Mouse (Mus musculus): ENCODE data around the gene Zpbp2. TPM values are rescaled to one million over a fixed set of nuclear protein-coding genes. Genes with fewer than 3 reads are reported as not detected.

Gene Zpbp2
- polyA plus RNA-seq (2016; fragmentation: Nextera tagmentation; extraction: Ambion mirVana), result 0.11 and 0.32 TPM in 2 replicates

- H3K36me3 ChIP-seq, result no peaks in the 10 kb centered on the region
- WGBS, result under 1% methylated on average over 51 of the region's 51 CpGs
- H3K4me1 ChIP-seq, result peaks cover 12% of the 10 kb centered on the region
- peak; percentile 93 for DNase-seq (ENCODE audit: low spot score)
- H3K27me3 ChIP-seq (ENCODE audit: low read depth, poor library complexity, severe bottlenecking), result peaks cover 48% of the 10 kb centered on the region
- peak within 1 kb of the TSS; percentile 89 for H3K27ac ChIP-seq (replicated peaks)
- H3K4me3 ChIP-seq, result peak within 1 kb of the TSS; percentile 71
- 0 out of 2 replicates have a peak, but pooled peaks cover 6% of the 10 kb centered on the region for H3K9me3 ChIP-seq (replicated peaks)
These were observed at the start of gene Zpbp2 for GRCm38 (mm10) chr11:98550975-98551828. Zpbp2 (plus strand) TSS chr11:98551097.

- peaks cover 16% of the 10 kb centered on the region; the same call in 1 of the 2 replicates for H3K27me3 ChIP-seq (ENCODE audit: low read depth, poor library complexity, severe bottlenecking)
- H3K4me3 ChIP-seq, result no peak overlapping the region
- 69% methylated on average over 3 of the region's 3 CpGs for WGBS
- no peaks in the 10 kb centered on the region for H3K4me1 ChIP-seq
- no peak overlapping the region for H3K27ac ChIP-seq (replicated peaks)
- H3K36me3 ChIP-seq, result no peaks in the 10 kb centered on the region
- DNase-seq (ENCODE audit: low spot score), result no peak
- no peaks in the 10 kb centered on the region for H3K9me3 ChIP-seq (replicated peaks)
These were observed 46.0 kb upstream of the Zpbp2 start for GRCm38 (mm10) chr11:98504926-98505325.

DNA sequence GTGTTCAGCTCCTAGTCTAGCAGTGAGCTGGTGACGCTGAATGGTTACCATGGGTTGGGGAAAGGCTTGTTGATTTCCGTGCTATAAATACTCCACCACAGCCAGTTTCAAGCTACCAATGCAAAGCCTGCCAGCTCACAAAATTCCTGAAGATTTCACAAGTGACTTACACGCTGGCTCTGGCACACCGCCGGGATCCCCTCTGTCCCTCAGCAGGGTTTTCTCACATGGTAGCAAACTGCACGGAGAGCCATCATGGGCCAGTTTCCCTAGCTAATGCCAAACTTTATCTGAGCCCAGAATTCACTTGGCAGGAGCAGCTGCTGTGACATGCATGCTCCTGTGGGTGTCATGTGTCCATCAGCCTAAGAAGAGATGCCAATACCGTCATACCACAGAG, 41.5 kb upstream of the Zpbp2 start:
- H3K27ac ChIP-seq (replicated peaks), result no peak overlapping the region
- H3K36me3 ChIP-seq, result no peaks in the 10 kb centered on the region
- 81% methylated on average over 7 of the region's 7 CpGs for WGBS
- no peaks in the 10 kb centered on the region for H3K27me3 ChIP-seq (ENCODE audit: low read depth, poor library complexity, severe bottlenecking)
- no peaks in the 10 kb centered on the region for H3K9me3 ChIP-seq (replicated peaks)
- no peak overlapping the region for H3K4me3 ChIP-seq
- peaks cover 11% of the 10 kb centered on the region; the same call in 1 of the 2 replicates for H3K4me1 ChIP-seq
- DNase-seq (ENCODE audit: low spot score), result no peak

DNA sequence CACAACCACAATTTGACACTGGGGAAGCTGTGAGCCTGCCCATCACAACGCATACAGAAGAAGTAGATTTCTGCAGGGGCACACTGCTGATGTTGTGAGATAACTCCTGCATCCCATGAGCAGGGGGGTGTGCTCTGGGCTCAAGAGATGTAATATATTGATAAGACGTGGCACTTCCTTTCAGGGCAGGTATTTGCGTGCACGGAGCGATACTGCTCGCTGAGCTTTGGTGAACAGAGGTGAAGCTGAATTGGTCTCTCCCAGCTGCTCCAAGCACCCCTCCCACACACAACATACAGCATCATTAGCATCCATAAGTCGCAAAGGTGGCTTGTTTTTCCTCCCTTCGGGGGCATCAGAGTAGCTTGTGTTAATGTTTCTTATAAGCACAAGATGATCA, 40.8 kb upstream of the Zpbp2 start:
- Histone ChIP-seq H3K4me1 (peaks cover 11% of the 10 kb centered on the region), H3K27ac (replicated peaks) (no peak overlapping the region), H3K27me3 (ENCODE audit: low read depth, poor library complexity, severe bottlenecking) (no peaks in the 10 kb centered on the region), H3K9me3 (replicated peaks) (no peaks in the 10 kb centered on the region), H3K4me3 (no peak overlapping the region), H3K36me3 (no peaks in the 10 kb centered on the region)
- DNase-seq (ENCODE audit: low spot score), result no peak
- WGBS, result 93% methylated on average over 8 of the region's 8 CpGs

DNA sequence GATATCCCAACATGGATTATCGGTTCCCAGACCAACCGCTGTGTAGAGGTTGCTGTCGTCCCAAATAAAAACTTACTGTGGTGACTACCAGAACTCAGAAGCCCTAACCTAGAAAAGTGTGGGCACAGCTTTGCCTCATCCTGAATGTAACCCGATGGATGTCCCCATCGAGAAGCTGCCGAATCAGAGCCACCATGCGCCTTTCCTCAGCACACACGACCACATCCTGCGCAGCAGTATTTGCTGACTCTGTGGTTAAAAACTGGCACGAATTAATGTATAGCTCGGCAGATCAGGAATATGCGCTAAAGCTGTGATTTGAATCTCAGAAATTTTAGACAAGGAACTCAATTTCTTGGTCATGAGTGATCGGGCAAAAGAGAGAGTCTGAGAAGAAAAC, 38.0 kb upstream of the Zpbp2 start:
- Histone ChIP-seq H3K4me3 (no peak overlapping the region), H3K4me1 (peaks cover 11% of the 10 kb centered on the region), H3K27me3 (ENCODE audit: low read depth, poor library complexity, severe bottlenecking) (no peaks in the 10 kb centered on the region), H3K9me3 (replicated peaks) (no peaks in the 10 kb centered on the region), H3K36me3 (no peaks in the 10 kb centered on the region), H3K27ac (replicated peaks) (no peak overlapping the region)
- 93% methylated on average over 13 of the region's 13 CpGs for WGBS
- DNase-seq (ENCODE audit: low spot score), result no peak

GRCm38 (mm10) chr11:98513356-98513936, 37.5 kb upstream of the Zpbp2 start:
- Histone ChIP-seq H3K9me3 (replicated peaks) (no peaks in the 10 kb centered on the region), H3K4me1 (peaks cover 11% of the 10 kb centered on the region), H3K27me3 (ENCODE audit: low read depth, poor library complexity, severe bottlenecking) (no peaks in the 10 kb centered on the region), H3K27ac (replicated peaks) (no peak overlapping the region), H3K4me3 (no peak overlapping the region), H3K36me3 (no peaks in the 10 kb centered on the region)
- DNase-seq (ENCODE audit: low spot score), result no peak
- 77% methylated on average over 6 of the region's 6 CpGs for WGBS

DNA sequence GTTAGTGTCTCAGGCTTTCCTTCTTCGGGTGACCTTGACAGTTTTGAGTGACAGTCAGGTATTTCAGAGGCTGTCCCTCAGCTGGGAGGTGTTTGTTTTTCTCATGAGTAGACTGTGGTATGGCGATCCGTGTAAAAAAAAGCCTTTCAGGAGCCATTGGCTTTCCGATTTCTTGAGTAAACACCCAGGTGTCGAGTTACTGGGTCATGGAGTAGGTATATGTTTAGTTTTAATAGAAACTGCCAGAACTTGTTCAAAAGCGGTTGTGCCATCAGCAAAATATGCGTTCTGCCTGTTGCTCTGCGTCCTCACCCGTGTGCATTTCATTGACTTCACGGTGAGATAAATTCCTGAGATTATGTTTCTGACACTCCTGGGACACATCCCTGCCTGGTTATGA, 30.4 kb upstream of the Zpbp2 start:
- H3K4me1 ChIP-seq, result no peaks in the 10 kb centered on the region
- no peaks in the 10 kb centered on the region for H3K27me3 ChIP-seq (ENCODE audit: low read depth, poor library complexity, severe bottlenecking)
- no peak overlapping the region for H3K4me3 ChIP-seq
- no peak for DNase-seq (ENCODE audit: low spot score)
- H3K9me3 ChIP-seq (replicated peaks), result no peaks in the 10 kb centered on the region
- 72% methylated on average over 10 of the region's 10 CpGs for WGBS
- no peak overlapping the region for H3K27ac ChIP-seq (replicated peaks)
- H3K36me3 ChIP-seq, result no peaks in the 10 kb centered on the region

DNA sequence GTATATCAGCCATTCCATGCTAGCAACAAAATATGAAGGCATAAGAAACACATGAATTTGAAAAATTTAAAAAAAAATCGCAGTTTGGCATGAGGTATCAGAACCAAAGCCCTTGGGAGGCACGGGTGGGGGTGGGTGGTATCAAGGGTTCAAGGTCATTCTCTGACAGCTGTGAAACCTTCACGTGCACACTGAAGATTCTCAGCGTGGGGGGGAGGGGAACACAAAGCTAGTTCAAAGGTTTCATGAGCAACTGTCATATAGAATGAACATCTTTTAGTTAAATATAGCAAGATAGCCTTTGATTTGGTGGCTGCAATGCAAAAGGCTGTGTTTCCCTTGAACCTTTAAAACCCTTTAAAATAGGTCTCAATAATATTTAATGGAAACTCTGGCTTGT, 25.8 kb upstream of the Zpbp2 start:
- DNase-seq (ENCODE audit: low spot score), result no peak
- Histone ChIP-seq H3K27ac (replicated peaks) (no peak overlapping the region), H3K36me3 (no peaks in the 10 kb centered on the region), H3K4me3 (no peak overlapping the region), H3K9me3 (replicated peaks) (no peaks in the 10 kb centered on the region), H3K4me1 (no peaks in the 10 kb centered on the region), H3K27me3 (ENCODE audit: low read depth, poor library complexity, severe bottlenecking) (no peaks in the 10 kb centered on the region)
- WGBS, result 70% methylated on average over 4 of the region's 4 CpGs

DNA sequence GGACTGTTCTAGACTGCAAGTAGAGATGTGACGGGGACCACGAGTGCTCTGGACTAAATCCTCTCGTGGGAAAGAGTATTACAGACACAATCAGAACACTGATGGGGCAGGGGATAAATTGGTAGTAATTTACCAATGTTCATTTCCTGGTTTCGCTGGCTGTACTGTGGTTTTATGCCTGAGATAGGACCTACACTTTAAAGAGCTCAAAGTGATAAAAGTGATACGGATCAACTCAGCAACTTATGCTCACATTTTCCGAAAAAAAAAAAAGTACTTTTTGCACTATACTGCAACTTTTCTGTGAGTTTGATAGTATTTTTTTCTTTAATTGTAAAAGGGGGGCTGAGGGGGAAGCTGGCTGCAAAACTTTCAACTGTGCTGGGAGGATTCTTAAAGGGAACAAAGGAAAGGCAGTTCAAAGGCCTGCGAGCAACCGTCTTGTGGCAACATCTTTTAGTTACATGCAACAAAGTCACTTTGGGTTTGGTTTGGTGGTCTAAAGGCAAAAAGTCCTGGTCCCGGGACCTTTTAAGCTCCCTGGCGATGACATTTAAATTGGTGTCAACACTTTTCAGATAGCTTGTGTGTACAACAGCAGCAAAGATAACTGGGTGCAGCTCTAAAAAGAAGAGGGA, 24.0 kb upstream of the Zpbp2 start:
- no peak overlapping the region for H3K27ac ChIP-seq (replicated peaks)
- H3K36me3 ChIP-seq, result no peaks in the 10 kb centered on the region
- no peak overlapping the region for H3K4me3 ChIP-seq
- no peaks in the 10 kb centered on the region for H3K4me1 ChIP-seq
- no peaks in the 10 kb centered on the region for H3K9me3 ChIP-seq (replicated peaks)
- no peak for DNase-seq (ENCODE audit: low spot score)
- 73% methylated on average over 10 of the region's 10 CpGs for WGBS
- H3K27me3 ChIP-seq (ENCODE audit: low read depth, poor library complexity, severe bottlenecking), result no peaks in the 10 kb centered on the region

GRCm38 (mm10) chr11:98537480-98538034, 13.3 kb upstream of the Zpbp2 start:
- DNase-seq (ENCODE audit: low spot score), result no peak
- no peak overlapping the region for H3K27ac ChIP-seq (replicated peaks)
- peaks cover 17% of the 10 kb centered on the region for H3K27me3 ChIP-seq (ENCODE audit: low read depth, poor library complexity, severe bottlenecking)
- no peaks in the 10 kb centered on the region; the same call in 1 of the 2 replicates for H3K9me3 ChIP-seq (replicated peaks)
- no peak overlapping the region for H3K4me3 ChIP-seq
- no peaks in the 10 kb centered on the region for H3K4me1 ChIP-seq
- H3K36me3 ChIP-seq, result no peaks in the 10 kb centered on the region

GRCm38 (mm10) chr11:98540319-98540718, 10.6 kb upstream of the Zpbp2 start:
- WGBS, result 82% methylated on average over 5 of the region's 5 CpGs
- Histone ChIP-seq H3K27me3 (ENCODE audit: low read depth, poor library complexity, severe bottlenecking) (peaks cover 45% of the 10 kb centered on the region), H3K27ac (replicated peaks) (no peak overlapping the region), H3K4me3 (no peak overlapping the region), H3K9me3 (replicated peaks) (no peaks in the 10 kb centered on the region; the same call in 1 of the 2 replicates), H3K36me3 (no peaks in the 10 kb centered on the region), H3K4me1 (peaks cover 2% of the 10 kb centered on the region)
- DNase-seq (ENCODE audit: low spot score), result no peak

GRCm38 (mm10) chr11:98542553-98542952, 8.3 kb upstream of the Zpbp2 start:
- Histone ChIP-seq H3K36me3 (no peaks in the 10 kb centered on the region), H3K9me3 (replicated peaks) (no peaks in the 10 kb centered on the region; the same call in 1 of the 2 replicates), H3K27me3 (ENCODE audit: low read depth, poor library complexity, severe bottlenecking) (peaks cover 67% of the 10 kb centered on the region), H3K27ac (replicated peaks) (no peak overlapping the region), H3K4me3 (no peak overlapping the region), H3K4me1 (peaks cover 9% of the 10 kb centered on the region)
- 73% methylated on average over 8 of the region's 8 CpGs for WGBS
- DNase-seq (ENCODE audit: low spot score), result no peak
